Mouse (Mus musculus) CH12.LX (cell line): ENCODE measurements around the gene Myh6. TPM values are rescaled to one million over a fixed set of nuclear protein-coding genes. Genes with fewer than 3 reads are reported as not detected.

ENCODE experiments used
- DNase-seq: peaks from one replicate; pipeline ENCODE4 v3.0.0-alpha.2; 2013; ENCODE audit errors: extremely low read depth
- H3K27ac ChIP-seq: 2 replicates; pipeline ENCODE4 v1.5.1; 2012; ENCODE audit warnings: low read depth, mild to moderate bottlenecking, control low read depth, moderate library complexity; ENCODE audit not compliant: insufficient read depth
- H3K27me3 ChIP-seq: replicated peaks from 2 replicates; pipeline ENCODE3; 2012; ENCODE audit warnings: inconsistent platforms
- H3K36me3 ChIP-seq, 2 experiments: replicated peaks in 1 of 2; 2 replicates each; pipeline versions ENCODE3 to v1.6.1; 2012; ENCODE audit warnings: inconsistent platforms in 1 of 2, low read length in 1 of 2, mild to moderate bottlenecking in 1 of 2, mixed read lengths in 1 of 2, moderate library complexity in 1 of 2; ENCODE audit not compliant: control insufficient read depth in 1 of 2, insufficient read depth in 1 of 2
- H3K4me1 ChIP-seq, 2 experiments: 2 replicates each; pipeline ENCODE4 v1.6.1; 2012; ENCODE audit warnings: inconsistent platforms in 1 of 2, moderate library complexity in 1 of 2; ENCODE audit not compliant: insufficient read depth in 2 of 2, control insufficient read depth in 1 of 2
- H3K4me2 ChIP-seq: 2 replicates; pipeline ENCODE4 v1.6.1; 2012; ENCODE audit warnings: low read depth, mild to moderate bottlenecking, control low read depth; ENCODE audit not compliant: poor library complexity, insufficient read depth, severe bottlenecking
- H3K4me3 ChIP-seq, 3 experiments: fragments of 150-350 bp in 1 of 3; sonication (generic) in 1 of 3; replicated peaks in 1 of 3; 2 replicates each; pipeline versions ENCODE3 to v1.5.1; 2011 to 2012; ENCODE audit warnings: low read depth in 2 of 3, low read length in 2 of 3, mild to moderate bottlenecking in 2 of 3, moderate library complexity in 2 of 3, control low read depth in 1 of 3, improper control_type of control experiment in 1 of 3, inconsistent platforms in 1 of 3, mixed read lengths in 1 of 3; ENCODE audit not compliant: poor library complexity in 1 of 3
- H3K79me2 ChIP-seq: replicated peaks from 2 replicates; pipeline ENCODE4 v1.6.1; 2012; ENCODE audit warnings: mild to moderate bottlenecking, moderate library complexity; ENCODE audit not compliant: control insufficient read depth, poor library complexity, insufficient read depth, severe bottlenecking; ENCODE audit errors: extremely low read depth
- H3K9ac ChIP-seq: 2 replicates; pipeline ENCODE4 v1.6.1; 2012; ENCODE audit warnings: low read depth, mild to moderate bottlenecking, control low read depth, moderate library complexity; ENCODE audit not compliant: insufficient read depth
- H3K9me3 ChIP-seq: replicated peaks from 2 replicates; pipeline ENCODE3; 2012; ENCODE audit warnings: low read length, inconsistent platforms, mixed read lengths
- EP300 ChIP-seq: IDR thresholded peaks from 2 replicates; pipeline ENCODE4 v1.6.1; 2011; ENCODE audit warnings: low read length, improper control_type of control experiment
- ETS1 ChIP-seq: conservative IDR thresholded peaks from 2 replicates; pipeline ENCODE4 v1.6.1; 2012; ENCODE audit warnings: low read depth, mild to moderate bottlenecking, inconsistent platforms, low read length, improper control_type of control experiment, moderate library complexity
- IRF4 ChIP-seq: IDR thresholded peaks from 2 replicates; pipeline ENCODE4 v1.6.1; 2014; ENCODE audit warnings: low read depth, mild to moderate bottlenecking, inconsistent platforms, low read length, improper control_type of control experiment
- MAX ChIP-seq: IDR thresholded peaks from 2 replicates; pipeline ENCODE4 v1.6.1; 2011; ENCODE audit warnings: low read length, improper control_type of control experiment
- MXI1 ChIP-seq: IDR thresholded peaks from 2 replicates; pipeline ENCODE4 v1.6.1; 2011; ENCODE audit warnings: mild to moderate bottlenecking, low read depth, low read length, improper control_type of control experiment
- PAX5 ChIP-seq: IDR thresholded peaks from 2 replicates; pipeline ENCODE4 v1.6.1; 2012; ENCODE audit warnings: low read length, inconsistent platforms, mixed read lengths
- POLR2AphosphoS2 ChIP-seq: IDR thresholded peaks from 2 replicates; pipeline ENCODE4 v1.6.1; 2011; ENCODE audit warnings: low read depth, low read length, improper control_type of control experiment
- RCOR1 ChIP-seq: conservative IDR thresholded peaks from 2 replicates; pipeline ENCODE4 v1.6.1; 2012; ENCODE audit warnings: low read depth, mild to moderate bottlenecking, inconsistent platforms, low read length, improper control_type of control experiment
- UBTF ChIP-seq: IDR thresholded peaks from 2 replicates; pipeline ENCODE4 v1.6.1; 2012; ENCODE audit warnings: low read depth, mild to moderate bottlenecking, inconsistent platforms, low read length, improper control_type of control experiment, moderate library complexity
- USF2 ChIP-seq: conservative IDR thresholded peaks from 2 replicates; pipeline ENCODE4 v1.6.1; 2011; ENCODE audit warnings: low read depth, low read length, improper control_type of control experiment
- ZKSCAN1 ChIP-seq: IDR thresholded peaks from 2 replicates; pipeline ENCODE4 v1.6.1; 2012; ENCODE audit warnings: low read depth, inconsistent platforms, low read length, improper control_type of control experiment, borderline replicate concordance
- dilution Hi-C: fragments of 300-500 bp; cut with MboI; formaldehyde crosslinking; loops from 2 replicates; pipeline ENCODE4 v1.14.3; 2020; ENCODE audit warnings: low sequenced_read_pairs; ENCODE audit not compliant: extremely low pct_unique_long_range_greater_than_20kb, extremely low pct_ligation_motif_present
- in situ Hi-C: fragments of 300-500 bp; cut with MboI; formaldehyde crosslinking; loops from 3 replicates; pipeline ENCODE4 v1.14.3; 2019; ENCODE audit warnings: low sequenced_read_pairs, low pct_ligation_motif_present, low pct_unique_long_range_greater_than_20kb, mixed read lengths
- polyA plus RNA-seq: library from polyadenylated mRNA; unstranded; fragments of >175 nt; gene quantifications from 2 replicates; pipeline ENCODE4 v1.2.1, GENCODE M21; 2012; ENCODE audit warnings: low read depth; ENCODE audit not compliant: insufficient read length
- total RNA-seq, 2 experiments: library from RNA; depleted of rRNA; stranded (reverse); fragments of 300-350 nt in 1 of 2; fragments of >200 nt in 1 of 2; gene quantifications; 2 replicates each; pipeline ENCODE4 v1.2.3; 2012 to 2014

Gene Myh6
- total and polyA plus RNA-seq, 3 experiments = 0.04 to 1.5 (median 0.98) TPM

DNA sequence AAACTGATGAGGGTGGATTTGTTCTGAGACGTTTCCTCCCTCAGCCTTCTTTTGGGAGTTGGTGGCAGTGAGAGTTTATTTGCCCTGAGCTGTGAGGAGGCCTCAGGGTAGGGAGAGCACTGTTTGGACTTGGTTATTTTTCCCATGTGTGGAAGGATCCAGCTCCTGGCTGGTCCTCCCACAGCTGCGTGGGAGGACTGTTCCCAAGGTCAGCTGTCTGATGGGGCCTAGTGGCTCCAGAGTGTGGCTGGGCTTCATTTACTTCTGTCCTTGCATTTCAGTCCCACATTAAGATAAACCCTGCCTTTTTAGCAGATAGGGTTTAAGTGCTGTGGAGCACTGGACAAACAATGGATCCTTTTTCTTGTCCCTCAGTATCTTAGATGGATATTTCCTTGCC, 69.3 kb downstream of the Myh6 start:
- dilution Hi-C loops = no loop called here

DNA sequence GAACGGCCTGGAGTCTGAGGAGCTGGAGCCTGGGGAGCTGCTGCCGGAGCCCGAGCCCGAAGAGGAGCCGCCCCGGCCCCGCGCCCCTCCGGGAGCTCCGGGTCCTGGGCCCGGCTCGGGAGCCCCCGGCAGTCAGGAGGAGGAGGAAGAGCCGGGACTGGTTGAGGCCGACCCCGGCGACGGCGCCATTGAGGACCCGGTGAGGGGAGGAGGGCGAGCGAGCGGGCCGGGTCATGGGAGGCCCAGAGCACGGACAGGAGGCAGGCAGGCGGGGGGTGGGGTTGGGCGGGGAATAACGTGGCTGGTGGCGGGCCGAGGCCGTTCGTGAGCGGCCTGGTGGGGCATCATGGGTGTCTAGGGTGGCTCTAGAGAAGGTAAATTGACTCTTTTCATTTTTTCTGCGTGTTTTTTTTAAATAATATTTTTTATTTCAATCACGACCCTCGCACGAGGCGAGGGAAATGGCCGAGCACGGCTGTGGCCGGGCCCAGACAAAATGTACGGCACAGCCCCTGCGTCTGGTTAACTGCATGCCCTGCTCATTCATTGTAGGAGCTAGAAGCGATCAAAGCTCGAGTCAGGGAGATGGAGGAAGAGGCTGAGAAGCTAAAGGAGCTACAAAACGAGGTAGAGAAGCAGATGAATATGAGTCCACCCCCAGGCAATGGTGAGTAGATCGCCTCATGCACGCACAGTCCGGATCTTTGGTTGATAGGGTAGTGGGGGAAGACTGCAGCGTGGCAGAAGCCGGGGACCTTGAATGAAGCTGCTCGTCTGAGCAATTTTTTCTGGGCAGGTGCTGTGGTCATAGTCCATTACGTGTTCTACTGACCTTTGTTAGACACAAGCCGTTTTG, 72.2 kb downstream of the Myh6 start:
- H3K9ac ChIP-seq = peak overlapping the region; percentile 100
- in situ Hi-C loops = no loop called here
- H3K4me3 ChIP-seq = peak overlapping the region; percentile 77 to 81 (median 80)
- H3K9me3 ChIP-seq = no peaks in the 10 kb centered on the region
- no peak for DNase-seq
- dilution Hi-C loops = no loop called here
- H3K36me3 ChIP-seq = peaks cover 26 to 38% of the 10 kb centered on the region in 2 experiments
- peaks cover 0 to 32% of the 10 kb centered on the region in 2 experiments; a peak in 2 of 4 replicates for H3K4me1 ChIP-seq
- H3K79me2 ChIP-seq = peaks cover 25% of the 10 kb centered on the region
- TF ChIP-seq ETS1 (no peak), UBTF (0 out of 2 replicates have a peak, but pooled peaks have one; percentile 51), EP300 (no peak), USF2 (no peak), PAX5 (no peak), RCOR1 (no peak), MAX (no peak)
- no peaks in the 10 kb centered on the region for H3K27me3 ChIP-seq
- H3K4me2 ChIP-seq = peak overlapping the region; percentile 83; the same call in 1 of the 2 replicates
- H3K27ac ChIP-seq = 0 out of 2 replicates have a peak overlapping the region, but pooled peaks have one; percentile 13

More for the DNA sequence above, 69.3 kb downstream of the Myh6 start:
- peaks cover 25% of the 10 kb centered on the region for H3K79me2 ChIP-seq
- H3K9ac ChIP-seq = no peak overlapping the region
- H3K4me1 ChIP-seq = peaks cover 0 to 39% of the 10 kb centered on the region in 2 experiments; a peak in 2 of 4 replicates
- in situ Hi-C loops = no loop called here
- H3K27ac ChIP-seq = no peak overlapping the region
- DNase-seq = no peak
- H3K9me3 ChIP-seq = no peaks in the 10 kb centered on the region
- H3K27me3 ChIP-seq = no peaks in the 10 kb centered on the region
- no peak overlapping the region for H3K4me3 ChIP-seq
- H3K36me3 ChIP-seq = peaks cover 26 to 40% of the 10 kb centered on the region in 2 experiments
- TF ChIP-seq MAX (no peak), POLR2AphosphoS2 (no peak), IRF4 (no peak), MXI1 (no peak), EP300 (no peak), ZKSCAN1 (no peak)
- H3K4me2 ChIP-seq = no peak overlapping the region
